Mouse (Mus musculus) heart, postnatal 0 days (tissue): ENCODE results near the gene Rhpn2.

Source experiments
- CTCF ChIP-seq: IDR thresholded peaks from 2 replicates; pipeline ENCODE4 v1.5.1; 2016; ENCODE audit warnings: antibody characterized with exemption, control low read depth, low read depth
- EP300 ChIP-seq: IDR thresholded peaks from 2 replicates; pipeline ENCODE4 v1.6.1; 2016; ENCODE audit warnings: antibody characterized with exemption, low read depth

- no peak for TF ChIP-seq CTCF
- no peak for TF ChIP-seq EP300
These were observed 16.0 kb upstream of the Rhpn2 start, which contains the start of gene Gpatch1 for GRCm38 (mm10) chr7:35317729-35318609.
